Comparison of ENCODE assay signal across 19 mouse cellular contexts in the genomic region with DNA sequence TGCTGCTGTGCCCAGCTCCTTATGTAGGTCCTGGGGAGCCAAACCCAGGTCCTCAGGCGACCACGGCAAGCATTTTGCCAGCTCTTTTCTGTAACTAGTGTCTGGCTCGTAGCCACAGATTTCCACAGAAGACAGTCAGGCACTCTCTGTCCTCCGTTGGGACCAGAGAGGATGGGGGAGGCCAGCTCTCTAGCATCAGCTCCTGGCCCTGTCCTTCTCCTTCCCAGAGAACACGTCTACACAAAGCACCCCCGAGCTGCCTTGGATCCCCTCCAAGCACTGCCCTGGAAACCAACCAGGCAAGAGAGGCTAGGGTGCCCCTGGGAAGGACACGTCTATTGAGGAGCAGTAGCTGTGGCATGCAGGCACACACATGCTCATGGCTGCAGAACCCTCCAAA. TPM values are rescaled to one million over a fixed set of nuclear protein-coding genes. Genes with fewer than 3 reads are reported as not detected.
DNase-seq lines count a peak whose midpoint lies in the region; ATAC-seq lines count a peak whose summit lies in the region.
"Had no signal": no experiment of that assay in that cellular context is flagged by ENCODE, and none has a peak within 500 bp of the region (broad histone marks: within the 10 kb centered on the region; RNA-seq: fewer than 3 reads in every experiment).

No protein-coding gene starts in this region.

- intact Hi-C loops in gastrocnemius, postnatal 36 days (cut with DNase I) = no loop called here

- H3K36me3 ChIP-seq in midbrain, embryonic 13.5 days = no peaks in the 10 kb centered on the region
- no peaks in the 10 kb centered on the region for H3K36me3 ChIP-seq in midbrain, embryonic 10.5 days
- H3K36me3 ChIP-seq in midbrain, embryonic 16.5 days (ENCODE audit: control insufficient read depth, insufficient read depth, low read length) = no peaks in the 10 kb centered on the region
- H3K36me3 ChIP-seq: embryonic facial prominence, embryonic 13.5 days; heart, embryonic 10.5 days; limb, embryonic 15.5 days had no signal

- DNase-seq in gastrocnemius, adult 18-20 months (ENCODE audit: low spot score) = peak; percentile 42
- no peak for DNase-seq in gastrocnemius, postnatal 36 days
- no peak for DNase-seq in midbrain, embryonic 10.5 days (ENCODE audit: low spot score)
- peak; percentile 55 for DNase-seq in fat pad, adult 2 months (ENCODE audit: extremely low read depth, low read depth, low spot score)
- DNase-seq in embryo, embryonic 11 days = no peak
- DNase-seq: adrenal gland, adult 2 months; gastrocnemius, postnatal 10 days; kidney, postnatal 10 days; liver, postnatal 0 days; lung, postnatal 36 days; right cerebral cortex, postnatal 14 days; thymus, adult 18-20 months had no signal

- H3K27me3 ChIP-seq in midbrain, embryonic 13.5 days = no peaks in the 10 kb centered on the region
- H3K27me3 ChIP-seq in midbrain, embryonic 10.5 days (ENCODE audit: low read depth, poor library complexity, severe bottlenecking) = no peaks in the 10 kb centered on the region
- no peaks in the 10 kb centered on the region for H3K27me3 ChIP-seq in midbrain, embryonic 16.5 days (ENCODE audit: control insufficient read depth, insufficient read depth, low read depth, low read length)
- H3K27me3 ChIP-seq: embryonic facial prominence, embryonic 13.5 days; forebrain, embryonic 13.5 days; limb, embryonic 15.5 days had no signal

- H3K4me3 ChIP-seq in midbrain, embryonic 13.5 days (replicated peaks) = no peak overlapping the region
- H3K4me3 ChIP-seq in midbrain, embryonic 10.5 days = no peak overlapping the region
- H3K4me3 ChIP-seq in midbrain, embryonic 16.5 days (ENCODE audit: low read depth, low read length) = no peak overlapping the region
- H3K4me3 ChIP-seq: embryonic facial prominence, embryonic 13.5 days; forebrain, embryonic 13.5 days; heart, embryonic 10.5 days; limb, embryonic 15.5 days had no signal

- no peaks in the 10 kb centered on the region for H3K9me3 ChIP-seq in midbrain, embryonic 13.5 days
- 0 out of 2 replicates have a peak, but pooled peaks cover 3% of the 10 kb centered on the region for H3K9me3 ChIP-seq in midbrain, embryonic 10.5 days (replicated peaks)
- no peaks in the 10 kb centered on the region for H3K9me3 ChIP-seq in midbrain, embryonic 16.5 days (replicated peaks; ENCODE audit: control insufficient read depth, low read length, poor library complexity, severe bottlenecking)
- H3K9me3 ChIP-seq: embryonic facial prominence, embryonic 13.5 days; forebrain, embryonic 13.5 days; heart, embryonic 10.5 days; limb, embryonic 15.5 days had no signal

- ATAC-seq in midbrain, embryonic 13.5 days = 0 out of 2 replicates have a peak, but pooled peaks have one; percentile 50
- peak; percentile 56; the same call in 1 of the 2 replicates for ATAC-seq in midbrain, embryonic 16.5 days
- ATAC-seq: forebrain, embryonic 13.5 days; intestine, embryonic 16.5 days; liver, postnatal 0 days had no signal

- H3K4me1 ChIP-seq in midbrain, embryonic 13.5 days (replicated peaks) = 0 out of 2 replicates have a peak, but pooled peaks cover 4% of the 10 kb centered on the region
- peaks cover 19% of the 10 kb centered on the region for H3K4me1 ChIP-seq in midbrain, embryonic 10.5 days
- H3K4me1 ChIP-seq in midbrain, embryonic 16.5 days (ENCODE audit: control insufficient read depth, insufficient read depth, low read length) = no peaks in the 10 kb centered on the region

- WGBS in midbrain, embryonic 13.5 days = 77% methylated on average over 7 of the region's 7 CpGs
- WGBS in midbrain, embryonic 10.5 days = 86% methylated on average over 7 of the region's 7 CpGs
- WGBS in midbrain, embryonic 16.5 days = 62% methylated on average over 7 of the region's 7 CpGs

- no peak overlapping the region for H3K4me2 ChIP-seq in midbrain, embryonic 13.5 days (replicated peaks)
- no peak overlapping the region for H3K4me2 ChIP-seq in midbrain, embryonic 16.5 days (ENCODE audit: low read length)
- H3K4me2 ChIP-seq: embryonic facial prominence, embryonic 13.5 days; forebrain, embryonic 13.5 days; limb, embryonic 15.5 days had no signal

- no peak overlapping the region for H3K9ac ChIP-seq in midbrain, embryonic 13.5 days (replicated peaks)
- H3K9ac ChIP-seq in midbrain, embryonic 16.5 days (ENCODE audit: low read depth, low read length) = no peak overlapping the region
- H3K9ac ChIP-seq: embryonic facial prominence, embryonic 13.5 days; forebrain, embryonic 13.5 days; limb, embryonic 15.5 days; liver, postnatal 0 days had no signal

- H3K27ac ChIP-seq in midbrain, embryonic 13.5 days = no peak overlapping the region
- no peak overlapping the region for H3K27ac ChIP-seq in midbrain, embryonic 10.5 days (replicated peaks)
- H3K27ac ChIP-seq in midbrain, embryonic 16.5 days (ENCODE audit: low read length) = no peak overlapping the region
- H3K27ac ChIP-seq: embryonic facial prominence, embryonic 13.5 days; forebrain, embryonic 13.5 days; heart, embryonic 10.5 days; limb, embryonic 15.5 days had no signal

RNA-seq across cellular contexts. Expression of a gene that starts 7.6 kb away (rescaled TPM):
- under 1 TPM; 0.30 to 0.97 TPM for total RNA-seq in gastrocnemius, adult 18-20 months (2021)
- 1 to 10 TPM in 1 of 2 experiments, under 1 TPM in 1; 0.76 to 1.1 TPM for total RNA-seq in gastrocnemius, postnatal 36 days (2021)
- polyA plus RNA-seq in midbrain, embryonic 13.5 days (2015; fragmentation: Nextera tagmentation; extraction: Ambion mirVana) = 0.59 and 0.79 TPM in 2 replicates
- polyA plus RNA-seq in midbrain, embryonic 10.5 days (2016; fragmentation: Nextera tagmentation; extraction: Ambion mirVana) = 0.12 and 0.27 TPM in 2 replicates
- polyA plus RNA-seq in midbrain, embryonic 16.5 days (2015; fragmentation: Nextera tagmentation; extraction: Ambion mirVana) = 2.8 and 4.9 TPM in 2 replicates

RNA-seq across cellular contexts. Expression of a gene that starts 55.3 kb away (rescaled TPM):
- total RNA-seq in gastrocnemius, adult 18-20 months (2021) = under 1 TPM; 0.59 to 0.71 TPM
- total RNA-seq in gastrocnemius, postnatal 36 days (2021) = under 1 TPM; 0.38 to 0.64 TPM
- polyA plus RNA-seq in midbrain, embryonic 13.5 days (2015; fragmentation: Nextera tagmentation; extraction: Ambion mirVana) = 1.2 and 2.2 TPM in 2 replicates
- polyA plus RNA-seq in midbrain, embryonic 10.5 days (2016; fragmentation: Nextera tagmentation; extraction: Ambion mirVana) = 2.6 and 2.8 TPM in 2 replicates
- 1.4 and 2.0 TPM in 2 replicates for polyA plus RNA-seq in midbrain, embryonic 16.5 days (2015; fragmentation: Nextera tagmentation; extraction: Ambion mirVana)

Comparison
In these comparisons a context has a peak if more than half of its experiments do, and no peak if none do; other contexts are left out.
1. DNase-seq: peak in gastrocnemius, adult 18-20 months (single experiment) and fat pad, adult 2 months (single experiment); none in gastrocnemius, postnatal 36 days (0 of 2), midbrain, embryonic 10.5 days (single experiment) and embryo, embryonic 11 days (single experiment).